Mouse (Mus musculus) hindbrain, embryonic 11.5 days (tissue): ENCODE results near the gene Ciao2a. TPM values are rescaled to one million over a fixed set of nuclear protein-coding genes. Genes with fewer than 3 reads are reported as not detected.

Experiments used
- ATAC-seq: fragments of 200-750 bp; cut with Nextera tagmentation; 2 replicates; pipeline ENCODE4 v1.8.0; 2017; ENCODE audit warnings: mild to moderate bottlenecking, moderate TSS enrichment, moderate library complexity; ENCODE audit not compliant: low FRiP score
- DNase-seq: peaks from one replicate; pipeline ENCODE4 v3.0.0-alpha.2; 2015; ENCODE audit warnings: low spot score
- H3K27ac ChIP-seq: fragments of 300-500 bp; sonication (generic); 2 replicates; pipeline ENCODE4 v1.5.1; 2014; ENCODE audit warnings: mild to moderate bottlenecking, low read depth, low read length
- H3K27me3 ChIP-seq: fragments of 300-500 bp; sonication (generic); 2 replicates; pipeline ENCODE4 v1.6.1; 2014; ENCODE audit warnings: mild to moderate bottlenecking, low read length, moderate library complexity, mixed read lengths; ENCODE audit not compliant: control insufficient read depth, insufficient read depth
- H3K36me3 ChIP-seq: fragments of 300-500 bp; sonication (generic); 2 replicates; pipeline ENCODE4 v1.6.1; 2014; ENCODE audit warnings: mild to moderate bottlenecking, low read length, moderate library complexity, mixed read lengths; ENCODE audit not compliant: control insufficient read depth, insufficient read depth
- H3K4me1 ChIP-seq: fragments of 300-500 bp; sonication (generic); replicated peaks from 2 replicates; pipeline ENCODE4 v1.6.1; 2014; ENCODE audit warnings: low read length, mixed read lengths; ENCODE audit not compliant: control insufficient read depth, insufficient read depth
- H3K4me2 ChIP-seq: fragments of 300-500 bp; sonication (generic); replicated peaks from 2 replicates; pipeline ENCODE4 v1.6.1; 2014; ENCODE audit warnings: mild to moderate bottlenecking, low read depth, low read length
- H3K4me3 ChIP-seq: fragments of 300-500 bp; sonication (generic); 2 replicates; pipeline ENCODE4 v1.5.1; 2014; ENCODE audit warnings: low read depth, low read length
- H3K9ac ChIP-seq: fragments of 300-500 bp; sonication (generic); 2 replicates; pipeline ENCODE4 v1.6.1; 2014; ENCODE audit warnings: low read depth, low read length
- H3K9me3 ChIP-seq: fragments of 300-500 bp; sonication (generic); 2 replicates; pipeline ENCODE4 v1.6.1; 2016; ENCODE audit warnings: low read length; ENCODE audit not compliant: control insufficient read depth
- WGBS: fragments of 180-500 bp; shearing (Covaris S2); extraction: QIAGEN DNeasy Blood & Tissue Kit; methylation state at CpG from one replicate; pipeline ENCODE4 v1.1.7; 2014; 5-methylcytosine and 5-hydroxymethylcytosine counted together
- polyA plus RNA-seq: library from polyadenylated mRNA; unstranded; fragments of >200 nt; fragmentation: Nextera tagmentation; extraction: Ambion mirVana; gene quantifications from 2 replicates; pipeline ENCODE4 v1.2.1, GENCODE M21; 2014

Gene Ciao2a
- 144 and 146 TPM in 2 replicates for polyA plus RNA-seq

GRCm38 (mm10) chr9:66126456-66127192 is at the start of gene Ciao2a, which contains the start of gene Snx1:
Gene Ciao2a, plus strand, starts transcription at chr9:66126611.
Gene Snx1, minus strand, starts transcription at chr9:66126587.
- Histone ChIP-seq H3K27ac (peak within 1 kb of the TSS; percentile 92; the same call in 1 of the 2 replicates), H3K36me3 (no peaks in the 10 kb centered on the region), H3K9me3 (no peaks in the 10 kb centered on the region), H3K4me3 (peak within 1 kb of the TSS; percentile 53), H3K4me1 (no peaks in the 10 kb centered on the region), H3K4me2 (peak within 1 kb of the TSS; percentile 55), H3K27me3 (no peaks in the 10 kb centered on the region), H3K9ac (peak within 1 kb of the TSS; percentile 66)
- ATAC-seq (peak; percentile 60), DNase-seq (peak; percentile 95)
- 3% methylated on average over 34 of the region's 34 CpGs for whole genome bisulfite sequencing

- Histone ChIP-seq H3K4me2 (no peak overlapping the region), H3K36me3 (no peaks in the 10 kb centered on the region), H3K27ac (no peak overlapping the region), H3K4me1 (0 out of 2 replicates have a peak, but pooled peaks cover 2% of the 10 kb centered on the region), H3K9me3 (no peaks in the 10 kb centered on the region), H3K4me3 (no peak overlapping the region), H3K9ac (no peak overlapping the region), H3K27me3 (no peaks in the 10 kb centered on the region)
- no peak for DNase-seq
- no peak for ATAC-seq
- WGBS: 59% methylated on average over 3 of the region's 3 CpGs
Observed at GRCm38 (mm10) chr9:66078072-66078471, 48.3 kb upstream of the Ciao2a start.

GRCm38 (mm10) chr9:66078493-66078892 is 47.9 kb upstream of the Ciao2a start:
- no peaks in the 10 kb centered on the region for H3K36me3 ChIP-seq
- H3K27me3 ChIP-seq: no peaks in the 10 kb centered on the region
- no peaks in the 10 kb centered on the region for H3K9me3 ChIP-seq
- H3K27ac ChIP-seq: no peak overlapping the region
- WGBS: 14% methylated on average over 14 of the region's 14 CpGs
- ATAC-seq (no peak), DNase-seq (peak; percentile 39)
- H3K9ac ChIP-seq: no peak overlapping the region
- no peak overlapping the region for H3K4me2 ChIP-seq
- no peak overlapping the region for H3K4me3 ChIP-seq
- H3K4me1 ChIP-seq: 0 out of 2 replicates have a peak, but pooled peaks cover 2% of the 10 kb centered on the region

- H3K27me3 ChIP-seq: no peaks in the 10 kb centered on the region
- ATAC-seq (no peak), DNase-seq (no peak)
- no peak overlapping the region for H3K9ac ChIP-seq
- no peak overlapping the region for H3K27ac ChIP-seq
- H3K4me1 ChIP-seq: 0 out of 2 replicates have a peak, but pooled peaks cover 2% of the 10 kb centered on the region
- H3K9me3 ChIP-seq: no peaks in the 10 kb centered on the region
- H3K4me3 ChIP-seq: no peak overlapping the region
- 73% methylated on average over 3 of the region's 3 CpGs for WGBS
- no peak overlapping the region for H3K4me2 ChIP-seq
- no peaks in the 10 kb centered on the region for H3K36me3 ChIP-seq
Observed at GRCm38 (mm10) chr9:66080804-66081459, 45.5 kb upstream of the Ciao2a start.

- no peak for DNase-seq
- 87% methylated on average over 4 of the region's 4 CpGs for WGBS
- no peaks in the 10 kb centered on the region for H3K27me3 ChIP-seq
- no peak for ATAC-seq
- no peak overlapping the region for H3K27ac ChIP-seq
- H3K4me3 ChIP-seq: no peak overlapping the region
- no peak overlapping the region for H3K9ac ChIP-seq
- H3K9me3 ChIP-seq: no peaks in the 10 kb centered on the region
- 0 out of 2 replicates have a peak, but pooled peaks cover 2% of the 10 kb centered on the region for H3K4me1 ChIP-seq
- H3K36me3 ChIP-seq: peaks cover 1% of the 10 kb centered on the region; the same call in 1 of the 2 replicates
- H3K4me2 ChIP-seq: no peak overlapping the region
Observed at GRCm38 (mm10) chr9:66081999-66082398, 44.4 kb upstream of the Ciao2a start.

- H3K27me3 ChIP-seq: no peaks in the 10 kb centered on the region
- 94% methylated on average over 3 of the region's 3 CpGs for WGBS
- H3K36me3 ChIP-seq: peaks cover 2% of the 10 kb centered on the region; the same call in 1 of the 2 replicates
- ATAC-seq: no peak
- no peak overlapping the region for H3K27ac ChIP-seq
- no peak overlapping the region for H3K9ac ChIP-seq
- no peak overlapping the region for H3K4me2 ChIP-seq
- no peak for DNase-seq
- no peaks in the 10 kb centered on the region for H3K4me1 ChIP-seq
- H3K9me3 ChIP-seq: no peaks in the 10 kb centered on the region
- no peak overlapping the region for H3K4me3 ChIP-seq
Observed at GRCm38 (mm10) chr9:66084171-66084570, 42.2 kb upstream of the Ciao2a start.

- Histone ChIP-seq H3K4me1 (0 out of 2 replicates have a peak, but pooled peaks cover 2% of the 10 kb centered on the region), H3K9me3 (no peaks in the 10 kb centered on the region), H3K36me3 (peaks cover 2% of the 10 kb centered on the region; the same call in 1 of the 2 replicates), H3K9ac (no peak overlapping the region), H3K4me3 (no peak overlapping the region), H3K27ac (no peak overlapping the region), H3K4me2 (no peak overlapping the region), H3K27me3 (no peaks in the 10 kb centered on the region)
- no peak for DNase-seq
- no peak for ATAC-seq
- WGBS: 97% methylated on average over 7 of the region's 7 CpGs
Observed at GRCm38 (mm10) chr9:66087062-66087461, 39.3 kb upstream of the Ciao2a start.

GRCm38 (mm10) chr9:66088411-66088810 is 38.0 kb upstream of the Ciao2a start:
- Histone ChIP-seq H3K4me1 (0 out of 2 replicates have a peak, but pooled peaks cover 2% of the 10 kb centered on the region), H3K27ac (no peak overlapping the region), H3K9me3 (no peaks in the 10 kb centered on the region), H3K9ac (no peak overlapping the region), H3K4me2 (no peak overlapping the region), H3K27me3 (no peaks in the 10 kb centered on the region), H3K4me3 (no peak overlapping the region), H3K36me3 (peaks cover 7% of the 10 kb centered on the region; the same call in 1 of the 2 replicates)
- 31% methylated on average over 4 of the region's 4 CpGs for WGBS
- no peak for ATAC-seq
- peak; percentile 61 for DNase-seq
